Mouse (Mus musculus): ENCODE data around the gene Ect2. TPM values are rescaled to one million over a fixed set of nuclear protein-coding genes. Genes with fewer than 3 reads are reported as not detected.

Ect2 gene
- total and polyA plus RNA-seq, 3 experiments = 29.9 to 38.9 (median 36.7) TPM

GRCm38 (mm10) chr3:27189320-27190261 is 35.9 kb upstream of the Ect2 start:
- no peak for DNase-seq (ENCODE audit: extremely low read depth)
- H3K27ac ChIP-seq (ENCODE audit: insufficient read depth, low read depth) = no peak overlapping the region
- H3K36me3 ChIP-seq (replicated peaks in 1 of 2; ENCODE audit: control insufficient read depth in 1 of 2, insufficient read depth in 1 of 2, low read length in 1 of 2) = peaks cover 0 to 73% of the 10 kb centered on the region in 2 experiments
- no peak overlapping the region for H3K4me3 ChIP-seq (replicated peaks in 1 of 3; ENCODE audit: low read depth in 2 of 3, low read length in 2 of 3, poor library complexity in 1 of 3)
- H3K79me2 ChIP-seq (replicated peaks; ENCODE audit: control insufficient read depth, extremely low read depth, insufficient read depth, poor library complexity, severe bottlenecking) = no peaks in the 10 kb centered on the region; the same call in 1 of the 2 replicates
- dilution Hi-C loops (cut with MboI; ENCODE audit: extremely low pct_ligation_motif_present, extremely low pct_unique_long_range_greater_than_20kb, low sequenced_read_pairs) = no loop called here
- no peaks in the 10 kb centered on the region for H3K27me3 ChIP-seq (replicated peaks)
- in situ Hi-C loops (cut with MboI; ENCODE audit: low pct_ligation_motif_present, low pct_unique_long_range_greater_than_20kb, low sequenced_read_pairs) = no loop called here
- H3K9ac ChIP-seq (ENCODE audit: insufficient read depth, low read depth) = no peak overlapping the region
- no peak for TF ChIP-seq POLR2AphosphoS2 (IDR thresholded peaks at IDR 0.05; ENCODE audit: low read depth, low read length)
- TF ChIP-seq UBTF (IDR thresholded peaks at IDR 0.05; ENCODE audit: low read depth, low read length) = no peak
- no peak for TF ChIP-seq KAT2A (IDR thresholded peaks at IDR 0.05; ENCODE audit: insufficient replicate concordance, low read length)
- no peak for TF ChIP-seq ZMIZ1 (IDR thresholded peaks at IDR 0.05; ENCODE audit: low read depth, low read length)
- no peak for TF ChIP-seq SMC3 (IDR thresholded peaks at IDR 0.05; ENCODE audit: low read depth, low read length)
- TF ChIP-seq RAD21 (IDR thresholded peaks at IDR 0.05; ENCODE audit: low read depth, low read length) = no peak
- no peak for TF ChIP-seq HCFC1 (IDR thresholded peaks at IDR 0.05; ENCODE audit: low read depth, low read length)
- H3K4me1 ChIP-seq (ENCODE audit: control insufficient read depth in 1 of 2, insufficient read depth in 2 of 2) = peaks cover 0 to 22% of the 10 kb centered on the region in 2 experiments; a peak in 2 of 4 replicates
- no peaks in the 10 kb centered on the region for H3K9me3 ChIP-seq (replicated peaks; ENCODE audit: low read length)
- H3K4me2 ChIP-seq (ENCODE audit: insufficient read depth, low read depth, poor library complexity, severe bottlenecking) = no peak overlapping the region

- DNase-seq (ENCODE audit: extremely low read depth) = no peak
- Histone ChIP-seq H3K36me3 (replicated peaks in 1 of 2; ENCODE audit: control insufficient read depth in 1 of 2, insufficient read depth in 1 of 2, low read length in 1 of 2) (peaks cover 0 to 68% of the 10 kb centered on the region in 2 experiments), H3K9me3 (replicated peaks; ENCODE audit: low read length) (no peaks in the 10 kb centered on the region), H3K4me2 (ENCODE audit: insufficient read depth, low read depth, poor library complexity, severe bottlenecking) (no peak overlapping the region), H3K27ac (ENCODE audit: insufficient read depth, low read depth) (no peak overlapping the region), H3K4me1 (ENCODE audit: control insufficient read depth in 1 of 2, insufficient read depth in 2 of 2) (peaks cover 0 to 20% of the 10 kb centered on the region in 2 experiments; a peak in 2 of 4 replicates), H3K79me2 (replicated peaks; ENCODE audit: control insufficient read depth, extremely low read depth, insufficient read depth, poor library complexity, severe bottlenecking) (no peaks in the 10 kb centered on the region; the same call in 1 of the 2 replicates), H3K27me3 (replicated peaks) (no peaks in the 10 kb centered on the region), H3K9ac (ENCODE audit: insufficient read depth, low read depth) (no peak overlapping the region), H3K4me3 (replicated peaks in 1 of 3; ENCODE audit: low read depth in 2 of 3, low read length in 2 of 3, poor library complexity in 1 of 3) (no peak overlapping the region)
- in situ Hi-C loops (cut with MboI; ENCODE audit: low pct_ligation_motif_present, low pct_unique_long_range_greater_than_20kb, low sequenced_read_pairs) = no loop called here
- dilution Hi-C loops (cut with MboI; ENCODE audit: extremely low pct_ligation_motif_present, extremely low pct_unique_long_range_greater_than_20kb, low sequenced_read_pairs) = no loop called here
- TF ChIP-seq MEF2A (IDR thresholded peaks at IDR 0.05; ENCODE audit: borderline replicate concordance, low read depth, low read length) (no peak), ZMIZ1 (IDR thresholded peaks at IDR 0.05; ENCODE audit: low read depth, low read length) (no peak), SMC3 (IDR thresholded peaks at IDR 0.05; ENCODE audit: low read depth, low read length) (no peak), MAZ (IDR thresholded peaks at IDR 0.05; ENCODE audit: low read depth, low read length) (no peak), USF2 (conservative IDR thresholded peaks at IDR 0.05; ENCODE audit: low read depth, low read length) (no peak), JUN (IDR thresholded peaks at IDR 0.05; ENCODE audit: insufficient read depth, low read depth, low read length) (no peak), HCFC1 (IDR thresholded peaks at IDR 0.05; ENCODE audit: low read depth, low read length) (no peak), MAFK (IDR thresholded peaks at IDR 0.05; ENCODE audit: insufficient replicate concordance, low read length) (no peak), KAT2A (IDR thresholded peaks at IDR 0.05; ENCODE audit: insufficient replicate concordance, low read length) (no peak), UBTF (IDR thresholded peaks at IDR 0.05; ENCODE audit: low read depth, low read length) (no peak), CHD2 (IDR thresholded peaks at IDR 0.05; ENCODE audit: low read length) (no peak), ETS1 (conservative IDR thresholded peaks at IDR 0.05; ENCODE audit: low read depth, low read length) (no peak), MAX (IDR thresholded peaks at IDR 0.05; ENCODE audit: low read length) (no peak)
These were observed 34.7 kb upstream of the Ect2 start for GRCm38 (mm10) chr3:27188386-27188785.

Data from CH12.LX (cell line).